Mouse (Mus musculus) liver, embryonic 14.5 days (tissue): ENCODE measurements at regions not wholly inside any gene's neighbourhood (a gene's known extent, or its start where the extent isn't known, plus 50 kb on each side); places are given as distances from the start of the nearest gene placed in this dataset.

Experiments used
- ATAC-seq: fragments of 200-750 bp; cut with Nextera tagmentation; 2 replicates; pipeline ENCODE4 v1.8.0; 2017; ENCODE audit warnings: moderate number of reproducible peaks, mild to moderate bottlenecking, moderate library complexity; ENCODE audit not compliant: insufficient read depth
- DNase-seq, 3 experiments: peaks; one replicate each; pipeline ENCODE4 v3.0.0-alpha.2; 2012 to 2013; ENCODE audit warnings: low read depth in 3 of 3, low spot score in 3 of 3
- H3K27ac ChIP-seq: fragments of 300-500 bp; sonication (generic); 2 replicates; pipeline ENCODE4 v1.5.1; 2014; ENCODE audit warnings: moderate library complexity, mild to moderate bottlenecking, control low read depth, inconsistent platforms
- H3K27me3 ChIP-seq: fragments of 300-500 bp; sonication (generic); 2 replicates; pipeline ENCODE4 v1.6.1; 2014; ENCODE audit warnings: mild to moderate bottlenecking, low read length, moderate library complexity; ENCODE audit not compliant: control insufficient read depth, insufficient read depth
- H3K36me3 ChIP-seq: fragments of 300-500 bp; sonication (generic); replicated peaks from 2 replicates; pipeline ENCODE4 v1.6.1; 2014; ENCODE audit warnings: low read depth; ENCODE audit not compliant: control insufficient read depth, insufficient read depth
- H3K4me1 ChIP-seq, 2 experiments: fragments of 200-500 bp in 1 of 2; fragments of 300-500 bp in 1 of 2; sonication (generic) in 1 of 2; replicated peaks; 2 replicates each; pipeline ENCODE4 v1.6.1; 2012 to 2014; ENCODE audit warnings: antibody characterized with exemption in 1 of 2, inconsistent platforms in 1 of 2, low read length in 1 of 2; ENCODE audit not compliant: control insufficient read depth in 2 of 2, insufficient read depth in 2 of 2
- H3K4me2 ChIP-seq: fragments of 300-500 bp; sonication (generic); 2 replicates; pipeline ENCODE4 v1.6.1; 2014; ENCODE audit warnings: low read depth, mild to moderate bottlenecking, control low read depth, moderate library complexity
- H3K4me3 ChIP-seq, 2 experiments: fragments of 200-500 bp in 1 of 2; fragments of 300-500 bp in 1 of 2; sonication (generic) in 1 of 2; 2 replicates each; pipeline ENCODE4 v1.5.1; 2012 to 2014; ENCODE audit warnings: low read depth in 2 of 2, low read length in 2 of 2, mild to moderate bottlenecking in 2 of 2, control low read depth in 1 of 2, inconsistent platforms in 1 of 2, moderate library complexity in 1 of 2; ENCODE audit not compliant: insufficient read depth in 1 of 2
- H3K9ac ChIP-seq: fragments of 300-500 bp; sonication (generic); replicated peaks from 2 replicates; pipeline ENCODE4 v1.6.1; 2014; ENCODE audit warnings: mild to moderate bottlenecking, control low read depth, moderate library complexity
- H3K9me3 ChIP-seq: fragments of 300-500 bp; sonication (generic); 2 replicates; pipeline ENCODE4 v1.6.1; 2016; ENCODE audit warnings: low read length, mixed read lengths; ENCODE audit not compliant: control insufficient read depth
- CTCF ChIP-seq: IDR thresholded peaks from 2 replicates; pipeline ENCODE4 v1.5.1; 2016; ENCODE audit warnings: antibody characterized with exemption, low read depth, control low read depth
- EP300 ChIP-seq: IDR thresholded peaks from 2 replicates; pipeline ENCODE4 v1.6.1; 2016; ENCODE audit warnings: antibody characterized with exemption, low read depth
- WGBS: fragments of 180-500 bp; shearing (Covaris S2); extraction: QIAGEN DNeasy Blood & Tissue Kit; methylation state at CpG from one replicate; pipeline ENCODE4 v1.1.7; 2014; ENCODE audit not compliant: insufficient replicate concordance; 5-methylcytosine and 5-hydroxymethylcytosine counted together

GRCm38 (mm10) chr16:92970587-92970986 lies 144.6 kb upstream of the Runx1 start:
- no peak for TF ChIP-seq EP300
- TF ChIP-seq CTCF: no peak
- ATAC-seq: no peak
- DNase-seq: no peak
- H3K27me3 ChIP-seq: no peaks in the 10 kb centered on the region
- 74% methylated on average over 2 of the region's 2 CpGs for WGBS
- H3K9me3 ChIP-seq: no peaks in the 10 kb centered on the region
- no peaks in the 10 kb centered on the region for H3K36me3 ChIP-seq
- no peak overlapping the region for H3K4me2 ChIP-seq
- no peak overlapping the region for H3K9ac ChIP-seq
- H3K4me1 ChIP-seq: no peaks in the 10 kb centered on the region
- H3K4me3 ChIP-seq: no peak overlapping the region
- no peak overlapping the region for H3K27ac ChIP-seq

GRCm38 (mm10) chr16:92969036-92969435 lies 143.1 kb upstream of the Runx1 start:
- Histone ChIP-seq H3K4me3 (no peak overlapping the region), H3K36me3 (no peaks in the 10 kb centered on the region), H3K4me1 (no peaks in the 10 kb centered on the region), H3K9me3 (no peaks in the 10 kb centered on the region), H3K27ac (no peak overlapping the region), H3K27me3 (no peaks in the 10 kb centered on the region), H3K9ac (no peak overlapping the region), H3K4me2 (no peak overlapping the region)
- no peak for TF ChIP-seq CTCF
- TF ChIP-seq EP300: no peak
- no peak for ATAC-seq
- WGBS: 57% methylated on average over 5 of the region's 5 CpGs
- no peak for DNase-seq

DNA sequence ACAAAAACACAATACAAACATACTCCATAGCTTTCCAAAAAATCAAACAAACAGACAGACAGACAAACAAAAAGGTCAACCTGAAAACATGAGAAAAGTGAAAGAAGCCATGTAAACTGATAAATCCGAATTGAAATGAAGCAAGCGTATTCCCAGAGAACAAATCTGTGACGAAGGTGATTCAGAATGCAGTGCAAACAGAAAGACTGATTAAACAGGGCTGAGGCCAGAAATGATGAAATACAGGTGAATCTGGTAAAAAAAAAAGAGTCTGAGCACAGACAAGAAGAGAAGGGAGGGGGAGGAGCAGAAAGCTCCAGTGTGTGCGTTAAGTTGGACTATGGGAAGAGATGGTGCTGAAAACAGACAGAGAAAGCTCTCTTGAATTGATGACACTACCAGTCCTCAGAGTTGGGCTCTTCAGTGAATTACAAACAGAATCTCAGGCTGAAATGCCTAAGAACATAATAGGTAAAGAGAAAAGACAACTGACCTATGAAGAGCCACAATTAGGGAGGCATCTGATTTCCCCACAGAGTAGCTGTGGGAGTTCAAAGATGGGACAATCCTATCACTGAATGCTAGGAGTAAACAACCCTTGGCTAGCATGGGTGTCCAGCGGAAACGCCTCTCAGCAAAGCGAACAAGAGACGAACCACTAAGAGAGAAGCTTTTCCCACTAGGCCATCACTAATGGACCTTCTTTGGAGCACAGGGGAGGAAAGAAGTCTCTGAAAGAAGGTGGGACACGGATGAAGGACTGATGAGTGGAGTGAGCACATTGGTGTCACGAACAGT lies 140.3 kb upstream of the Runx1 start:
- TF ChIP-seq EP300: no peak
- no peak for TF ChIP-seq CTCF
- 62% methylated on average over 10 of the region's 10 CpGs for WGBS
- DNase-seq (no peak), ATAC-seq (no peak)
- Histone ChIP-seq H3K36me3 (no peaks in the 10 kb centered on the region), H3K27ac (no peak overlapping the region), H3K4me3 (no peak overlapping the region), H3K4me1 (no peaks in the 10 kb centered on the region), H3K4me2 (no peak overlapping the region), H3K27me3 (no peaks in the 10 kb centered on the region), H3K9me3 (no peaks in the 10 kb centered on the region), H3K9ac (no peak overlapping the region)

DNA sequence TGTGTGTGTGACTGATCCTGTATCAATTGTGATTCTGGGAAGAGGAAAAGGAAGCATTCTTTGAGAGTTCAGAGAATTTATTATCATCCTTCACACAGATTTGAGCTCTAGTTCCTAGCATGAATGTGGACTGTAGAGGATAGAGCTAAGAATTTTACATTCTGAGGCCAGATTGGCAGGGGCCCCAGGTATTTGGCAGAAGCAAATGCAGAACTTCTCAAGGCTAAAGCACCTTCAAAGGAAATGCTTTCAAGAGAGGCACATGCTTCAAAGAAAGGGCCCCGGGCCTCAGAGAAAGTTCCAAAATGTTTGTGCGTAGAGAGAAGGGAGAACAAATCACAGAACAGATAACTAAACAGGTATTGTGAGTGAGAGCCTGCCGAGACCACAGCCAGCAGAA lies 139.7 kb upstream of the Runx1 start:
- H3K9ac ChIP-seq: no peak overlapping the region
- no peak overlapping the region for H3K4me2 ChIP-seq
- no peaks in the 10 kb centered on the region for H3K27me3 ChIP-seq
- no peaks in the 10 kb centered on the region for H3K9me3 ChIP-seq
- no peaks in the 10 kb centered on the region for H3K4me1 ChIP-seq
- ATAC-seq: no peak
- no peak overlapping the region for H3K27ac ChIP-seq
- TF ChIP-seq CTCF: no peak
- TF ChIP-seq EP300: no peak
- DNase-seq: no peak
- 60% methylated on average over 3 of the region's 3 CpGs for WGBS
- no peaks in the 10 kb centered on the region for H3K36me3 ChIP-seq
- H3K4me3 ChIP-seq: no peak overlapping the region

DNA sequence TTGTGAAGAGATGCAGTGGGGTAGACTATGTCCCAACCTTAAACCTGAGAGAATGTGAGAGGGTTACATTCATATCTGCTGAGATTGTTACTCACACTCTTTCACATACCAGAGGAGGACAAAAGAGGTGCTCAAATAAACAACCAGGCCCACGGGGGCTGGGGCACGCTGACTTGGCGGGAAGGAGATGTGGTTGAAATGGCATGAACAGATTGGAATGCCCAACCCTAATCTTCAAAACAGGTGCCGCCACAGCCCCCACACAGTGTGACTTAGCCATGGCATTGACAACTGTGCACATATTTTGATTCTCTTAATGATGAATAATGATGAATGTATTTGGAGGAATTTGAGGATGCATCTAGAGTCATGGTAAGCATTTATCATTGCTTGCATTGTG lies 137.6 kb upstream of the Runx1 start:
- DNase-seq (no peak), ATAC-seq (no peak)
- H3K4me3 ChIP-seq: no peak overlapping the region
- H3K4me2 ChIP-seq: no peak overlapping the region
- H3K4me1 ChIP-seq: no peaks in the 10 kb centered on the region
- H3K9me3 ChIP-seq: no peaks in the 10 kb centered on the region
- TF ChIP-seq CTCF (no peak), EP300 (no peak)
- H3K9ac ChIP-seq: no peak overlapping the region
- no peaks in the 10 kb centered on the region for H3K27me3 ChIP-seq
- no peak overlapping the region for H3K27ac ChIP-seq
- H3K36me3 ChIP-seq: no peaks in the 10 kb centered on the region
- 73% methylated on average over 4 of the region's 4 CpGs for WGBS
